Mouse (Mus musculus) layer of hippocampus, postnatal 14 days (tissue): ENCODE results near the gene Ano2. TPM values are rescaled to one million over a fixed set of nuclear protein-coding genes. Genes with fewer than 3 reads are reported as not detected.

Experiments used
- DNase-seq, 2 experiments: peaks; one replicate each; pipeline ENCODE4 v3.0.0; 2021 to 2022; ENCODE audit warnings: low spot score in 2 of 2, mixed read lengths in 1 of 2
- total RNA-seq, 2 experiments: library from RNA; stranded (reverse); gene quantifications; 2 replicates each; pipeline ENCODE4 v1.2.3; 2021

Ano2 gene
- total RNA-seq, 2 experiments from 2014 or later = 3.1 to 4.4 TPM

- DNase-seq = no peak
Measured at GRCm38 (mm10) chr6:126048206-126048605, 358.0 kb downstream of the Ano2 start.

GRCm38 (mm10) chr6:126053136-126053535 lies 362.9 kb downstream of the Ano2 start:
- no peak for DNase-seq

- no peak for DNase-seq
Measured at GRCm38 (mm10) chr6:126057706-126058105, 367.5 kb downstream of the Ano2 start.

DNA sequence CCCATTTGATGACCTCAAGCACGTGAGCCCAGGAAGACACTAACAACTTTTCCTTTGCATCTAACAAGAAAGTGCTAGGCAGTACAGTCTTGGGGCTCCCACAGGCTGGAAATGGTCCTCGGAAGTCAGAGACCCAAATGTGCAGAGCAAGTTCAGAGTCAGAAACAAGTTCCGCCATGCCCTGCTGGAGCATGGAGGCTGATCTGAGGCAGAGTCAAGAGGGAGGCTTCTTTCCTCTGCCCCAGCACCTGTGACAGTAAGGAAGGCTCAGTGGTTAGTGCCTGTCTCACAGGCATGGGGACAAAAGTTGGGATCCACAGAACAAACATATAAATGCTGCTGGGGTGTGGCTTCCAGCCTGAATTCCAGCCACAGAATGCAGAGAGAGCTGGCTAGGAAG lies 390.3 kb downstream of the Ano2 start:
- no peak for DNase-seq

DNA sequence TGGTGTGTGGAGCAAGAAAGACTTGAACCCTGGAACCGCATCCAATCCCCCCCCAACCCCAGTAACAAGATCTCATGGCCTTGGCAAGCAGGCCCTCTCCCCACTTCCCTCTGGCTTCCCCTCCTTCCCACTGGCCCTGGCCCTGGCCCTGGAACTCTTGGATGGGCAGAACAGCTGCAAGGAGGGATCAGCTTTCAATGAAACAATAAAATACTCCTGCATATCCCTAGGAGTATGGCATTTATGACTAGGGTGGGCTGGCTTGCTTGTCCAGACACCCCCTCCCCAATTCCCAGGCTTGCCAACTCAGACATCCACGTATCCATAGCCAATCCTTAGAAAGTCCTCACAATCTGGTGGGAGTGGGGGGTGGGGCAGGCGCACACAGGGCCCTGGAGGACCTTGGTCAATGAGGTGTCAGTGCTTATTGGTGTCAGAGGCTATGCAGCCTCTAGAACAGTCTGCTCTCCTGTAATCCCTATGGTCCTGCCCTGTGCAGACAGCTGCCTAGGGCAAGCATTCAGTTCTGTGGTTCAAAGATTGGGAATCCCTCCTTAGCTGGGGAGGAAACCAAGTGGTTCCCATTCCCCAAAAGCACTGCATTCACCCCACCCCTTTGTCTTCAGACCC lies 396.2 kb downstream of the Ano2 start:
- no peak for DNase-seq

GRCm38 (mm10) chr6:126088489-126089265 lies 398.5 kb downstream of the Ano2 start:
- DNase-seq = no peak

Other genes with a start within 250 kb of the Ano2 start
- gene Cd9, start 195.6 kb upstream of the Ano2 start, total RNA-seq = 100 to 1,000 TPM; 103 to 117 TPM
- 10 to 100 TPM; 29.1 to 32.8 TPM for gene Vwf, start 143.6 kb upstream of the Ano2 start, total RNA-seq